Mouse (Mus musculus): ENCODE results near the gene Prdx4. TPM values are rescaled to one million over a fixed set of nuclear protein-coding genes. Genes with fewer than 3 reads are reported as not detected.

Prdx4 gene
- polyA plus RNA-seq, 1 experiment from 2014 or later, result 146 TPM

Other genes starting within 250 kb of the Prdx4 start
- not detected in 2 replicates for gene Magea2, start 247.1 kb downstream of the Prdx4 start, polyA plus RNA-seq (2015; fragmentation: Nextera tagmentation; extraction: Ambion mirVana)
- gene Cldn34b2, start 212.3 kb downstream of the Prdx4 start, polyA plus RNA-seq (2015; fragmentation: Nextera tagmentation; extraction: Ambion mirVana), result not detected in 2 replicates
- 75.5 and 84.7 TPM in 2 replicates for gene Sat1, start 124.3 kb downstream of the Prdx4 start, polyA plus RNA-seq (2015; fragmentation: Nextera tagmentation; extraction: Ambion mirVana)
- gene Acot9, start 78.3 kb downstream of the Prdx4 start, polyA plus RNA-seq (2015; fragmentation: Nextera tagmentation; extraction: Ambion mirVana), result 15.1 and 16.6 TPM in 2 replicates

All from liver, embryonic 13.5 days (tissue).